Mouse (Mus musculus) thymus, postnatal 4 days (tissue): ENCODE measurements around the gene S1pr1.

Experiments
- DNase-seq: peaks from one replicate; pipeline ENCODE4 v3.0.0; 2021

S1pr1 gene

GRCm38 (mm10) chr3:115711924-115712807 is 2.7 kb downstream of the S1pr1 start:
- DNase-seq = no peak

- no peak for DNase-seq
These were observed 3.5 kb downstream of the S1pr1 start for GRCm38 (mm10) chr3:115711393-115711792.

GRCm38 (mm10) chr3:115710051-115710450 is 4.8 kb downstream of the S1pr1 start:
- DNase-seq = no peak

GRCm38 (mm10) chr3:115709118-115709574 is 5.7 kb downstream of the S1pr1 start:
- no peak for DNase-seq

- no peak for DNase-seq
These were observed 8.1 kb downstream of the S1pr1 start for GRCm38 (mm10) chr3:115706736-115707135.

GRCm38 (mm10) chr3:115704254-115704908 is 10.5 kb downstream of the S1pr1 start:
- no peak for DNase-seq

GRCm38 (mm10) chr3:115703720-115704119 is 11.2 kb downstream of the S1pr1 start:
- no peak for DNase-seq

GRCm38 (mm10) chr3:115702089-115702488 is 12.8 kb downstream of the S1pr1 start:
- no peak for DNase-seq

- no peak for DNase-seq
These were observed 19.5 kb downstream of the S1pr1 start for GRCm38 (mm10) chr3:115695194-115695891.

GRCm38 (mm10) chr3:115694168-115694567 is 20.7 kb downstream of the S1pr1 start:
- no peak for DNase-seq

GRCm38 (mm10) chr3:115693390-115693789 is 21.5 kb downstream of the S1pr1 start:
- no peak for DNase-seq

- no peak for DNase-seq
These were observed 22.0 kb downstream of the S1pr1 start for GRCm38 (mm10) chr3:115692857-115693256.

- DNase-seq = no peak
These were observed 22.5 kb downstream of the S1pr1 start for GRCm38 (mm10) chr3:115692384-115692783.

- DNase-seq = no peak
These were observed 25.0 kb downstream of the S1pr1 start for GRCm38 (mm10) chr3:115689920-115690319.

GRCm38 (mm10) chr3:115689352-115689751 is 25.5 kb downstream of the S1pr1 start:
- DNase-seq = no peak

- no peak for DNase-seq
These were observed 27.1 kb downstream of the S1pr1 start for GRCm38 (mm10) chr3:115687821-115688220.

- DNase-seq = peak; percentile 64
These were observed 32.4 kb downstream of the S1pr1 start for GRCm38 (mm10) chr3:115682328-115683088.

- no peak for DNase-seq
These were observed 33.7 kb downstream of the S1pr1 start for GRCm38 (mm10) chr3:115681184-115681583.

GRCm38 (mm10) chr3:115679022-115679421 is 35.9 kb downstream of the S1pr1 start:
- DNase-seq = no peak

- no peak for DNase-seq
These were observed 39.0 kb downstream of the S1pr1 start for GRCm38 (mm10) chr3:115675546-115676535.

GRCm38 (mm10) chr3:115674665-115675064 is 40.2 kb downstream of the S1pr1 start:
- DNase-seq = no peak
